Mouse (Mus musculus) ES-E14 (cell line): ENCODE results near the gene Elobl. TPM values are rescaled to one million over a fixed set of nuclear protein-coding genes. Genes with fewer than 3 reads are reported as not detected.

Experiments used
- DNase-seq: peaks from one replicate; pipeline ENCODE4 v3.0.0-alpha.2; 2013; ENCODE audit warnings: low read depth, low spot score
- H3K27ac ChIP-seq: 2 replicates; pipeline ENCODE4 v1.5.1; 2012; ENCODE audit warnings: low read depth, mild to moderate bottlenecking, low read length, moderate library complexity, mixed read lengths; ENCODE audit not compliant: poor library complexity, insufficient read depth, severe bottlenecking
- H3K36me3 ChIP-seq: 2 replicates; pipeline ENCODE4 v1.6.1; 2012; ENCODE audit warnings: mild to moderate bottlenecking, low read length, moderate library complexity, mixed read lengths; ENCODE audit not compliant: control insufficient read depth, poor library complexity, insufficient read depth, severe bottlenecking
- H3K4me1 ChIP-seq, 2 experiments: fragments of 150-350 bp in 1 of 2; sonication (generic) in 1 of 2; 2 replicates each; pipeline ENCODE4 v1.6.1; 2012; ENCODE audit warnings: low read length in 2 of 2, mild to moderate bottlenecking in 1 of 2, mixed read lengths in 1 of 2; ENCODE audit not compliant: control insufficient read depth in 2 of 2, insufficient read depth in 2 of 2, poor library complexity in 1 of 2
- H3K4me3 ChIP-seq, 2 experiments: fragments of 150-350 bp in 1 of 2; sonication (generic) in 1 of 2; 2 replicates each; pipeline ENCODE4 v1.5.1; 2012; ENCODE audit warnings: low read length in 2 of 2, low read depth in 1 of 2, mild to moderate bottlenecking in 1 of 2, mixed read lengths in 1 of 2; ENCODE audit not compliant: insufficient read depth in 1 of 2, poor library complexity in 1 of 2, severe bottlenecking in 1 of 2
- H3K9ac ChIP-seq: 2 replicates; pipeline ENCODE4 v1.6.1; 2012; ENCODE audit warnings: low read depth, mild to moderate bottlenecking, low read length, mixed read lengths; ENCODE audit not compliant: poor library complexity, insufficient read depth, severe bottlenecking
- H3K9me3 ChIP-seq: fragments of 150-350 bp; sonication (generic); 2 replicates; pipeline ENCODE4 v1.6.1; 2012; ENCODE audit warnings: low read depth, mild to moderate bottlenecking, low read length; ENCODE audit not compliant: control insufficient read depth, insufficient read depth
- CHD2 ChIP-seq: IDR thresholded peaks from 2 replicates; pipeline ENCODE4 v1.6.1; 2014; ENCODE audit warnings: mild to moderate bottlenecking, low read depth, low read length, inconsistent platforms
- HCFC1 ChIP-seq: IDR thresholded peaks from 2 replicates; pipeline ENCODE4 v1.6.1; 2012; ENCODE audit warnings: low read length, inconsistent platforms, borderline replicate concordance; ENCODE audit not compliant: insufficient read depth
- MAFK ChIP-seq: IDR thresholded peaks from 2 replicates; pipeline ENCODE4 v1.6.1; 2014; ENCODE audit warnings: mild to moderate bottlenecking, low read depth, low read length, inconsistent platforms; ENCODE audit not compliant: insufficient read depth
- ZC3H11A ChIP-seq: IDR thresholded peaks from 2 replicates; pipeline ENCODE4 v1.6.1; 2012; ENCODE audit warnings: low read depth, mild to moderate bottlenecking, inconsistent platforms, low read length, borderline replicate concordance
- ZNF384 ChIP-seq: IDR thresholded peaks from 2 replicates; pipeline ENCODE4 v1.6.1; 2012; ENCODE audit warnings: low read depth, low read length, inconsistent platforms
- in situ Hi-C, 2 experiments: fragments of 600-800 bp; cut with MboI; formaldehyde crosslinking; loops; one replicate each; pipeline ENCODE4 v1.15.1; 2025; ENCODE audit warnings: low sequenced_read_pairs in 2 of 2, inconsistent platforms in 1 of 2; ENCODE audit not compliant: unreplicated experiment in 2 of 2
- total RNA-seq: library from RNA; depleted of rRNA; stranded (reverse); fragments of 300-350 nt; gene quantifications from 2 replicates; pipeline ENCODE4 v1.2.3, GENCODE M21; 2012

Gene Elobl
- total RNA-seq, 1 experiment: 1.6 TPM

DNA sequence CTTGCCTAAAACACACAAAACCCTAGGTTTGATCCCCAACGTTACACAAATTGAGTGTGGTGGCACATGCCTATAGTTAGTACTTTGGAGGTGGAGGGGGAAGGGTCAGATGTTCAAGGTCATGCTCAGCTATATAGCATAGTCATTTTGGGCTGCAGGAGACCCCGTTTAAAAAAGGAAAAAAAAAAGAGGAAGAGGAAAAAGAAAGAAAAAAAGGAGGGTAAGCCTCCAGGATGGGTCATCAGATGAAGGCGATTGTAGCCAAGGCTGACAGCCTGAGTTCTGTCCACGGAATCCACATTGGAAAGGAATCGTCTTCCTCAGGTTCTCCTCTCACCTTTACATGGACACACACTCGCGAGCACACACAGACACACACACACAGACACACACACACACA is 27.8 kb upstream of the Elobl start:
- TF ChIP-seq ZNF384: no peak
- TF ChIP-seq HCFC1: no peak
- no peak for TF ChIP-seq CHD2
- no peak for TF ChIP-seq MAFK
- no peak for TF ChIP-seq ZC3H11A
- in situ Hi-C loops: no loop called here
- Histone ChIP-seq H3K36me3 (0 out of 2 replicates have a peak, but pooled peaks cover 6% of the 10 kb centered on the region), H3K4me1 (peaks cover 8 to 22% of the 10 kb centered on the region in 2 experiments), H3K27ac (peak overlapping the region; percentile 81; the same call in 1 of the 2 replicates), H3K9me3 (no peaks in the 10 kb centered on the region), H3K4me3 (peak overlapping the region in 1 of 2 experiments; percentile 22; a peak in 1 of 4 replicates), H3K9ac (no peak overlapping the region; the same call in 1 of the 2 replicates)
- DNase-seq: no peak

DNA sequence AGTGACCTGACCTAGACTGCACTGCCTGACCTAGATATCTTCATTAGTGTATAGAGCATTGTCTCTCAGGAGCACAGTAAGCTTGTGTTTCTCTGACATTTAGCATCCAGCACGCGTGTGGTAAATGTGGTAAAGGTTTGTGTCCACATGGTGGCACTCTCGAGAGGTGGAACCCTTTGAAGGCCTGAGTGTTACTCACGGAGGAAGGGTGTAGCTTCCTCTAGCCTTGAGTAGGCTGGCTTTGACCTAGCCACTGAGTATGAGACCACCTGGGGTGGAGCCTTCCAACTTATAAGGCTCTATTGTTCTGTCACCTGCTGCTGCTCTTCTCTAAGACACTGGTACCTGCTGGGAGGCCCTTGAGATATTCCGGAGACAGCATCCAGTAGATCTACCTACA is 26.9 kb upstream of the Elobl start:
- Histone ChIP-seq H3K4me3 (no peak overlapping the region), H3K36me3 (peaks cover 8% of the 10 kb centered on the region; the same call in 1 of the 2 replicates), H3K9me3 (no peaks in the 10 kb centered on the region), H3K4me1 (peaks cover 8 to 22% of the 10 kb centered on the region in 2 experiments), H3K9ac (no peak overlapping the region), H3K27ac (peak overlapping the region; percentile 81; the same call in 1 of the 2 replicates)
- DNase-seq: peak; percentile 94
- no peak for TF ChIP-seq MAFK
- TF ChIP-seq CHD2: peak; percentile 41; the same call in 1 of the 2 replicates
- TF ChIP-seq HCFC1: no peak
- TF ChIP-seq ZC3H11A: peak; percentile 55; the same call in 1 of the 2 replicates
- in situ Hi-C loops: no loop called here

- Histone ChIP-seq H3K4me3 (no peak overlapping the region), H3K27ac (no peak overlapping the region), H3K9ac (no peak overlapping the region), H3K36me3 (peaks cover 8% of the 10 kb centered on the region; the same call in 1 of the 2 replicates), H3K9me3 (no peaks in the 10 kb centered on the region), H3K4me1 (peaks cover 8 to 20% of the 10 kb centered on the region in 2 experiments)
- in situ Hi-C loops: no loop called here
- DNase-seq: no peak
- TF ChIP-seq CHD2 (no peak), ZNF384 (no peak), MAFK (no peak), HCFC1 (no peak), ZC3H11A (no peak)
These were observed 26.5 kb upstream of the Elobl start for GRCm38 (mm10) chr11:88993186-88993585.

- no peak overlapping the region for H3K4me3 ChIP-seq
- TF ChIP-seq ZC3H11A: no peak
- no peak for TF ChIP-seq CHD2
- TF ChIP-seq MAFK: no peak
- TF ChIP-seq HCFC1: no peak
- TF ChIP-seq ZNF384: no peak
- no peak overlapping the region for H3K9ac ChIP-seq
- H3K36me3 ChIP-seq: peaks cover 19% of the 10 kb centered on the region
- H3K27ac ChIP-seq: no peak overlapping the region
- H3K9me3 ChIP-seq: no peaks in the 10 kb centered on the region
- in situ Hi-C loops: no loop called here
- H3K4me1 ChIP-seq: peaks cover 4 to 7% of the 10 kb centered on the region in 2 experiments; a peak in 3 of 4 replicates
- DNase-seq: no peak
These were observed 22.8 kb upstream of the Elobl start for GRCm38 (mm10) chr11:88989530-88989929.

GRCm38 (mm10) chr11:88988956-88989355 is 22.2 kb upstream of the Elobl start:
- no peak overlapping the region for H3K9ac ChIP-seq
- no peak for DNase-seq
- no peak overlapping the region for H3K4me3 ChIP-seq
- H3K9me3 ChIP-seq: no peaks in the 10 kb centered on the region
- in situ Hi-C loops: no loop called here
- peaks cover 0 to 4% of the 10 kb centered on the region in 2 experiments; a peak in 2 of 4 replicates for H3K4me1 ChIP-seq
- H3K27ac ChIP-seq: no peak overlapping the region
- TF ChIP-seq MAFK (no peak), HCFC1 (no peak), CHD2 (no peak), ZC3H11A (no peak), ZNF384 (no peak)
- H3K36me3 ChIP-seq: peaks cover 24% of the 10 kb centered on the region
